Mouse (Mus musculus): Measurements from ENCODE around the gene Prdm12.

- TF ChIP-seq CTCF (IDR thresholded peaks at IDR 0.05) (peak; percentile 50), EP300 (IDR thresholded peaks at IDR 0.05) (no peak)
Measured at GRCm38 (mm10) chr2:31637807-31638206, 2.0 kb upstream of the Prdm12 start.

Measured in lung, postnatal 0 days (tissue).